Mouse (Mus musculus) heart, adult 8-10 months (tissue): ENCODE data around the gene Slc44a1. TPM values are rescaled to one million over a fixed set of nuclear protein-coding genes. Genes with fewer than 3 reads are reported as not detected.

Source experiments
- DNase-seq: peaks from one replicate; pipeline ENCODE4 v3.0.0; 2022; ENCODE audit warnings: low spot score
- total RNA-seq, 4 experiments: library from RNA; stranded (reverse); gene quantifications; 2 replicates each; pipeline ENCODE4 v1.2.4; 2022

Slc44a1 gene
- total RNA-seq, 4 experiments from 2014 or later = 26.4 to 31.2 (median 28.9) TPM

- no peak for DNase-seq
Measured at GRCm38 (mm10) chr4:53614576-53615225, 174.5 kb downstream of the Slc44a1 start.

DNA sequence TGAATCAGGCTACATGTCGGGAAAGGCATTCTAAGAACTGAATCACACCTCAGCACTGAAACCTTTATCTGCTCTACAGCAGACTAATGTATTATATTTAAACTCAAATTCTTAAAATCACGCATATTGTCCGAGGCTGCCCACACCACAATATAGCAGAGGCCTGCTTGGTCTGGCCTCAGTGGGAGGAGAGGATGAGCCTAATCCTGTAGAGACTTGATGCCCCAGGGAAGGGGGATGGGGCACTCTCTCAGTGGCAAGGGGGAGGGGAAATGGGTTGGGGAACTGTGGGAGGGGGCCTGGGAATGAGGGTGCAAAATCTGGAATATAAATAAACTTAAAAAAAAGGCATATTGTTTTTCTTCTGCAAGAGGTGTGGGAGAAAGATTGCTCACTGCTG, 177.8 kb downstream of the Slc44a1 start:
- no peak for DNase-seq

GRCm38 (mm10) chr4:53620104-53620503, 179.9 kb downstream of the Slc44a1 start:
- DNase-seq = no peak

DNA sequence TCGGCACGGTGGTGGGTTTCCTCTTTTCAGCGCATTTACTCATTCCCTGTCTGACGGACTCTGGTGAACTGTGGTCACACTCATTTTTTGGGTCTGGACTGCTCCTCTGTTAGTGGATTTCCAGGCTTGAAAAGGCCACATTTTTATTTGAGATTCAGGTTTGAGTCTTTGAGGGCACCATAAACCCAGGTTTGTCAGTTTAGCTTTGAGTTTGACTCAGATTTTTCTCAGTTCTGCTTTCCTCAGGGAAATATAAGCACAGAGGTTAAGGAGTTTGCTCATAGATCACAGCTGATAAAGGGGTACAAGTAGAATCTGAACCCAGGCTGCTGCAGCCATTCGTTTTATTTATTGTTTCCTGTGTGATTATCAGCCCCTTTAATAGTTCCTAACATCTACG, 180.9 kb downstream of the Slc44a1 start:
- DNase-seq = no peak

- DNase-seq = no peak
Measured at GRCm38 (mm10) chr4:53621490-53621889, 181.3 kb downstream of the Slc44a1 start.

GRCm38 (mm10) chr4:53623711-53624110, 183.5 kb downstream of the Slc44a1 start:
- DNase-seq = no peak

DNA sequence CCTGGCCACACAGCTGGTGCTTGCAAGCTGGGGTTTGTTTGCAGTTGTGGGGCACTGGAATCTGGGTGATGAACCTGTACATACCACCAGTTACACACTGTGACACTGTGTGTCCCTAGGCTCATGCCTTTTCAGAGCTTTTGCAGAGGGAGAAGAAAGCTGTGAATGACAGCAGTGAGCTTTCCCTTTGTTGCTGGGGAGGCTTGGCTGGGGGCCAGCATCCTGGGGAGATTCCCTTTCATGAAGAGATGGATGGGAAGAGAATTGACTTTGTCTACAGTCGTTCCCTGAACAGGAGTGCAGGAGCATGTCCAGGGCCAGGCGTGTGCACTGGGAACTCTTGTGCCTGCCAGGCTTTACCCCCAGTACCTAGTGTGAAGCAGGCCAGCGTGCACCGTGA, 184.6 kb downstream of the Slc44a1 start:
- DNase-seq = no peak

- no peak for DNase-seq
Measured at GRCm38 (mm10) chr4:53625263-53625662, 185.1 kb downstream of the Slc44a1 start.

DNA sequence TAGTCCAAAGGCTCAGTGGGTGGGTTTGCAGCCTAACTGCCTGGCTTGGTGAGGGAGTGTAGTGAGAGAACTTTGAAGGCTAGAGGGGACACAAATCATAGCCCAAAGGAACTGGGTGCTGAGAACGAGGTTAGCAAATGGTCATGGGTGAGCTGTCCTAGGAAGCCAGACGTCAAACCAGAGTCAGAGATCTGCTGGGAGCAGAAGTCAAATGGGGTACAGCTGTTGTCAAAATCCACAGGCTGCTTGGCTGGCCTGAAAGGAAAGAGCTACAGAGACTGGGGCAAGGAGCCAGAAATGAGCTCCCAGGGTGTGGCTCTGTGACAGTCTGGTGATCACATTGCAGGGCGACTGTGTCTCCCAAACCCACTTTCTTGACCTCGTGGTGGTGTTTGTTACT, 188.7 kb downstream of the Slc44a1 start:
- DNase-seq = peak; percentile 75

DNA sequence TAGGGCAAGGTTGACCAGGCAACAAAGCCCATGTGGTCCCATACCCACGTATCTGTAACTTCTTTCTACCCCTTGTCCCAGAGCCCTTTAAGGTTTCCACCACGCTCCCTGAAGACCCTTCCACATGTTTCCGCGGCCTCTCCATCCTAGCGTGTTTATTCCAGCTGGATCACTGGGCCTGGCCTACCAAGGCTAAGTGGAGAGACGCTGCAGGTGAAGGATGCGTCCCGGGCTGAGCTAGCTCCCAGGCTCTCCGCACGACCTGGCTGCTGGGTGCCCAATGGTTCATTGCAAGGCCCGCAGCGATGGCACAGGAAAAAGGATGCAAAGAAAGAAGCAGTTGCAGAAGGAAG, 190.7 kb downstream of the Slc44a1 start:
- no peak for DNase-seq

DNA sequence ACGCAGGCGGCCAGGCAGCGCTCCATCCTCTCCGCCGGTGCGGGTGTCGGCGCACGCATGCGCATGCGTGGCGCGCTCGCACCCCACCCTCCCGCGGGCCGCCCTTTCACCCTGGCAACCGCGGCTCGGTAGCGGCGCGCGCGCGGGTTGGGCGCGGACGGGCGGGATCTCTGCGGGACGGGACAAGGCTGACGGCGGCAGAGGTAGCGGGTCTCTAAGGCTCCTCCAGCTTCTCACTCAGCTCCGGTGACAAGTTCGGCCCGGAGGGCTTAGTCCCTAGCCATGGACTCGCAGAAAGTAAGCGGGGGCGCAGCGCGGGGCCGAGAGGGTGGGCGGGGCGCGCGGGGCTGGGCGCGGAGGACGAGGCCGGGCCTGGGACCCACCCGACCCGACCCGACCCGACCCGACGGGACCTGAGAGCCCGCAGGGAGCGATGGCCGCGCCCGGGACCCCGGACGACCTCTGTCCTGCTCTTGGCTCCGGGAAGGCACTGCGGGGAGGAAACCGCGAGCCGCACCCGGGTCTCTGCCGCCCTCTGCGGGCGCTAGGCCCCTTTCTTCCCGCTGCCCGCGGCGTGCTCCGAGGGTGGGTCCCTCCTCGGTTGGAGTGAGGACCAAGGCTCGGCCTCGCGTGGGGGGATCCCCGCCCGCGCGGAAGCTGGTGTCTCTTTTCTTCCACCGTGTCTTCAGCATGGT, 191.2 kb downstream of the Slc44a1 start, which contains the start of gene Fsd1l:
Gene Fsd1l (plus strand): TSS at position 156 of the 695 bp plus-strand sequence.
- peak; percentile 61 for DNase-seq

DNA sequence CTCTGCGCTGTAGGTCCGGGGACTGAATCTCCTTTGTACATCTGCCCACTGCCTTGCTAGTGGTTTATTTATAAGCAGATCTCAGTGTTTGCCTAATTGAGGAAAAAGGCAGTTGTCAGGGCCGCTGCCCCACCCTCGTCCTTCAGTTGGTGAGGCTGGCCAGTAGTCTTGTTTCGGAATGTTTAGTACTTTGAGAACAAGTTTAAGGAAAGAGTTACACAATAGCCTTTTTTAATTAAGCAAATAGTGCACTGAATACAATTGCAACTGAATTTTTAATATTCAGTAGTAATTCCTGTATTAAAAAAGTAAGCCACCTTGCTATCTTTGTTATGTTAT, 191.8 kb downstream of the Slc44a1 start:
- no peak for DNase-seq

- no peak for DNase-seq
Measured at GRCm38 (mm10) chr4:53635336-53635735, 195.1 kb downstream of the Slc44a1 start.

DNA sequence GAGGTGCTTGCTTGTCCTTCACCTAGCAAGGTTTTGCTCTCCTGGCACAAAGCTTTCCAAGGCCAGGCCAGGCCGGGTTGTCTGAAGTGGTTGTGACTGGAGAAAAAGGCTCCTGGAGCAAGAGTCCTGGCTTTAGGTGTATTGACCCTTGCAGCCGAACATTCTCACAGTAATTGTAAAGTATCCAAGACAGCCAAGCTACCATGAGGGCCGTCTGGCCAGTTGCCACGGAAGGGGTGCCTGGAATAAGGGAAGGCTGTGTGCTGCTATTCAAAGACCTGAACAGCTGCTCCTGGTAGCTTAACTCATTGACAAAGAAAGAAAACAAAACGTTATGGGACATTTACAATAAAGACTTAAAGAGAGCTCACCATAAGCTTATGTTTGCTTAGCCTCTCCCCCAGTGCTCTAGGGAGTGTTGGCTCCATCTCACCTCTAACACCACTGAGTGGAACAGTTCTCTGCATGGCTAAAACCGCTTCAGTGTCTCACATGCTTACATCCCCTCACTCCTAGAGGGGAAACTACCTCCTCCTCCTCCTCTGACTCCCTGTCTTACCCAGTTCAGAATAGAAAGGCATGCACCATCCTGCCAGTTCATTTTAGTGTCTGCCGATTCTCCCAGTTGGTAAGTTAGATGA, 197.2 kb downstream of the Slc44a1 start:
- no peak for DNase-seq

- peak; percentile 78 for DNase-seq
Measured at GRCm38 (mm10) chr4:53638549-53639123, 198.4 kb downstream of the Slc44a1 start.

GRCm38 (mm10) chr4:53658029-53658428, 217.8 kb downstream of the Slc44a1 start:
- no peak for DNase-seq

- no peak for DNase-seq
Measured at GRCm38 (mm10) chr4:53660711-53661110, 220.5 kb downstream of the Slc44a1 start.

Other genes with a start within 250 kb of the Slc44a1 start
- 10 to 100 TPM; 45.2 to 59.2 (median 53.8) TPM for gene Fsd1l, start 191.1 kb downstream of the Slc44a1 start, total RNA-seq